Mouse (Mus musculus): ENCODE measurements around the gene Klrk1.
"Not testable (repeated sequence)": the region's sequence is repeated elsewhere in the genome, so short reads cannot be mapped to it uniquely, and the experiment has no call there.

Klrk1 gene

GRCm38 (mm10) chr6:129623735-129624134, at the start of gene Klrk1:
Gene Klrk1 (minus strand): TSS chr6:129623864.
- DNase-seq (ENCODE audit: low spot score in 2 of 2), result no peak

DNA sequence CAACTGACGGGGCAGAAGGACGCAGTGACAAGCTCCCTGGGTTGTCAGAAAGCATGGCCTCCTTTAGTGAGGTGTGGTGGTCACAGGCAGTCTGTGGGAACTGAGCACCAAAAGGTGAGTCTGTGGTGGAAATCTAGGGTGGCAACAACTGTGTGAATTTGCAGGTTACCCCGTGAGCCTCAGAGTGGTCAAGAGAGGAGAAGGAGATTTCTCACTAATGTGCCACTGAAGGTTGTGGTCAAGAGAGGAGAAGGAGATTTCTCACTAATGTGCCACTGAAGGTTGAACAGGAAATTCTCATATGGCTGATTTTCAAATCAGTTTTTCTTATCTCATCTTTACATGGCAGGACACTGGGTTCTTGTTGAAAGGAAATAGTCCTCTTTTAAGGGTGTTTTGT, 37.6 kb upstream of the Klrk1 start:
- not testable (repeated sequence) for DNase-seq (ENCODE audit: low spot score in 2 of 2)

GRCm38 (mm10) chr6:129660589-129660988, 36.9 kb upstream of the Klrk1 start, which contains the start of gene Klrc2:
Gene Klrc2 (minus strand): TSS chr6:129660689.
- not testable (repeated sequence) for DNase-seq (ENCODE audit: low spot score in 2 of 2)

DNA sequence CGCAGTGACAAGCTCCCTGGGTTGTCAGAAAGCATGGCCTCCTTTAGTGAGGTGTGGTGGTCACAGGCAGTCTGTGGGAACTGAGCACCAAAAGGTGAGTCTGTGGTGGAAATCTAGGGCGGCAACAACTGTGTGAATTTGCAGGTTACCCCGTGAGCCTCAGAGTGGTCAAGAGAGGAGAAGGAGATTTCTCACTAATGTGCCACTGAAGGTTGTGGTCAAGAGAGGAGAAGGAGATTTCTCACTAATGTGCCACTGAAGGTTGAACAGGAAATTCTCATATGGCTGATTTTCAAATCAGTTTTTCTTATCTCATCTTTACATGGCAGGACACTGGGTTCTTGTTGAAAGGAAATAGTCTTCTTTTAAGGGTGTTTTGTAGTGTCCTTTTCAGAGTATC, 20.4 kb upstream of the Klrk1 start:
- not testable (repeated sequence) for DNase-seq (ENCODE audit: low spot score in 2 of 2)

DNA sequence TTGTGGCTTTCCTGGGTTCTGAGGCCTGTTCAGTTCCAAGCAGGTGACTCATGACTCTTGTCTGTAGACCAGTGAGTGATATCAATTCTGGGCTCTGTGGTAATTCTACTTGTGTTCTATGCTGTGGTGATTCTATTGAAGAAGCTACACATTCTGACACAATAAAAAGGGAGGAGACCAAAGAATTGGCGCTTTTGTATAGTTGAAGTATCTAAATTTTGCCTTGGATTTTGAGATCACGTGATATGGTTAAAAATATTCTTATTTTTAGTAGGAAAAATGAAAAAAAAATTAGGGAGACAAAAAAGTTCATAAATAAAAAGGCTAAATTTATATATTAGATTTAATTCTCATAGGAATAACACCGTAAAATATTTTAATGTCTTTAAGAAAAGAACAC, 19.6 kb upstream of the Klrk1 start, which contains the start of gene Klrc3:
Gene Klrc3 (minus strand): TSS at position 101 of the 400 bp plus-strand sequence.
- DNase-seq (ENCODE audit: low spot score in 2 of 2), result not testable (repeated sequence)

DNA sequence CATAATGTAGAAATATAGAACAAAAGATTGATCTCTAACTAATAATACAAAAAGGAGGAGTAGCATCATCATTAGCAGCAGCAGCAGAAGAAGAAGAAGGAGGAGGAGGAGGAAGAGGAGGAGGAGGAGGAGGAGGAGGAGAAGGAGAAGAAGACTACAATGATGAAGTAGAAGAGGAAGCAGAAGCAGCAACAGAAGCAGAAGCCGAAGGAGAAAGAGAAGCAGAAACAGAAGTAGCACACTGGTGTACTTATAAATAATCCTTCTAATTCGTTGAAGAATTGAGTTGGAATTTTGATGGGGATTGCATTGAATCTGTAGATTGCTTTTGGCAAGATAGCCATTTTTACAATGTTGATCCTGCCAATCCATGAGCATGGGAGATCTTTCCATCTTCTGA, 7.4 kb upstream of the Klrk1 start:
- DNase-seq (ENCODE audit: low spot score in 2 of 2), result not testable (repeated sequence)

DNA sequence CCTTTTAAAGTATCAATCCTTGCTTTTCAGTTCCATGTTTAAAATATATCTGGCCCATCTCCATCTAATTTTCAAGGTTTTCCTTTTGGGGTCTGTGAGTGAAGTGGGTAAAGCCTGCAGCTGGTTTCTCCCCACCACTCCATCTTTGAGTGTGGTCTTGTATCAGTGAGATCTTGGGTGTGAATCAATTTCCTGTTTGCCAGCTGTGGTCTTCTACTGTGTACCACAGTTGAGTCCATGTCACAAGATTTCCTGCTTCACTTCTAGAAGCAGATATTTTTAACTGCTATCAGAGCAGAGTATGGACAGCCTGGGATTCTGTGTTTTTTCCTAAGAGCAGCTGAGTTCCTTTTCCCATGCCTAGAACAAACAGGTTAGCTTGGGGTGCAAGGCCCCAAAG, 15.3 kb downstream of the Klrk1 start:
- no peak for DNase-seq (ENCODE audit: low spot score in 2 of 2)

DNA sequence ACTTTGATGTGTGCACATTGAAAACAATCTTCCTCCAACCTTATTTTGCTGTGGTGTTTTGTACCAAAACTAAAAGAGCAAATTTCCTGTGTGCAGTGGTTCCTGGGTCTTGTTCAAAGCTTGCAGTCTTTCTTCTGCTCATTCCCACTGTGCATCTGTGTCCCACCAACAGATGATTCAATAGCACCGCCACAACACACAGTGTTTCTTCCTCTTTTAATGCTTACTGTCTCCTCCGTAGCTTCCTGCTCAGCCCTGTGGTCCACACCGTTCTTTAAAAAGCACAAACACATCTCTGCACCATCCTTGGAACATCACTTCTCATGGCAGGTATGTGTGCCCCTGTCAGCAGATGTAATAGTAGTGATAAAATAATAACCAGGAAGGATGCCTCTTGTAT, 32.2 kb downstream of the Klrk1 start, which contains the start of gene Klrd1:
Gene Klrd1 (plus strand): TSS at position 275 of the 400 bp plus-strand sequence.
- DNase-seq (ENCODE audit: low spot score in 2 of 2), result no peak

DNA sequence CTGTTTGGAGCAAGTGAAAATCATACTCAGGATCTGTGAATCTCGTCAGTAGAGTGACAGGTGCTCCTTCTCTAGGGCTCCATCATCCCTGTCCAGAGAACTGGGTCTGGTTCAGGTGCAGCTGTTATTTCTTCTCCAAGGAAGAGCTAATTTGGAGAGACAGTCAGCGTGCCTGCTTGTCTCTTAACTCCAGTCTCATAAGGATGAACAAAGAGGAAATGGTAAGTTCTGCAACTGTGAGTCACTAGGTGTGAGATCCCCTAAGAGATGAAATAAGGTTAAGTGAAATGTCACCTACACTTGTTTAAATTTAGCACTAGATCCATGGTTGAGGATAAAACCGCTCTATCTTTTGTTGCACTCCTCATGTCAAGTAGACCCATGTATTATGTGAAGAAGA, 40.6 kb downstream of the Klrk1 start:
- DNase-seq (ENCODE audit: low spot score in 2 of 2), result no peak

DNA sequence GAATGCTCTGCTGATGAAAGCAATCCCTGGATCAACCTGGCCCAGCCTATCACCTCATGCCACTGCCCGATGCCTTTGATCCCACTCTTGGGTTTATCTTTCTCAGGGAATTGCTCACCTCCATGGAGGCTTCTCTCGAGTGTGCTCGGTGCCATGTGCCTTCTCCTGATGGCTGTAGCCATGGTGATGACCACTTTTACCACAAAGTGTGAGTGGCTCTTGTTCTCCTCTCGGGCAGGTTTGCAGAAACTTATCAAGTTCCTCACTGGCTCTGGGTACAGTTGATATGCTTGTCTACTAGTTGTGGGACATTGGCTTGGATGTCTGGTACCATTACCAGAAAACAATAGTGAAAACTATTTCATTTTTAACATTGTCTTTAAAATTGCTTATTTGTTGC, 41.8 kb downstream of the Klrk1 start:
- DNase-seq (ENCODE audit: low spot score in 2 of 2), result no peak

DNA sequence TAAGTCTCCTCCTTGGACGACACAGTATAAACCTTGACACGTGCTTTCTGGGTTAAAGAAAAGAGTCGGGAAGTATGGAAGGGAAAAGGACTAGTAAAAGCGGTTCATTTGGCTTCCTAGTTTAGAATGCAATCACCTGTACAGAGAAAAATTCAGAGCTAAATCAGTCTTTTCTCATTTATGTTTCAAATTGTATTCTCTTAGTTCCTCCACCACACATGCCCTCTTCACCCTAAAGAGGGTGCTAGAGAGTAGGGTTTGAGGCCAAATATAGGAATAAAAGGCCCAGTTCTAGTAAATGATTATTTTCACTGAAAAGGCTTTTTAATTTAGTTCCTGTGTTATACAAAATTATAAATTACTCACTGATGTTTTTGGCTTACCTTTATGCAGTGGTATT, 42.4 kb downstream of the Klrk1 start:
- DNase-seq (ENCODE audit: low spot score in 2 of 2), result no peak

GRCm38 (mm10) chr6:129577605-129578004, 46.1 kb downstream of the Klrk1 start, which contains the start of gene Klre1:
Gene Klre1 (plus strand): TSS chr6:129577905.
- DNase-seq (ENCODE audit: low spot score in 2 of 2), result no peak

DNA sequence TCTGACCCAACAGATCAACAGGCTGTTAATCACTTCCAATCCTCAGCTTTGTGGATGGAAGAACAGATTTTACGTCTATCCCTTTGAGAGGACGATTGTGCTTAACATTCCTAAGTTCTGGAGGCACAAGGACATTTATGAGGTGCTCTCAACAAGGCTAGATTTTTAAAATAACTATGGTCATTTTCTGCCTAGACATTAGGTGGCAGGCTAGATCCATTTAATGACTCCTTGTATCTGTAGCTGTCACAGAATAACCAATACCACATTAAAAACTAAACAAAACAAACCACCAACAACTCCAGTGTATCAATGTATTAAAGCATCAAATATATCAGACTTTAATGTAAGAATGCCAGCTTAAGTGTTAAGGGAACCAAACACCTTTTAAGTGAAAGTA, 48.3 kb downstream of the Klrk1 start:
- peak in 1 of 2 experiments; percentile 11 for DNase-seq (ENCODE audit: low spot score in 2 of 2)

DNA sequence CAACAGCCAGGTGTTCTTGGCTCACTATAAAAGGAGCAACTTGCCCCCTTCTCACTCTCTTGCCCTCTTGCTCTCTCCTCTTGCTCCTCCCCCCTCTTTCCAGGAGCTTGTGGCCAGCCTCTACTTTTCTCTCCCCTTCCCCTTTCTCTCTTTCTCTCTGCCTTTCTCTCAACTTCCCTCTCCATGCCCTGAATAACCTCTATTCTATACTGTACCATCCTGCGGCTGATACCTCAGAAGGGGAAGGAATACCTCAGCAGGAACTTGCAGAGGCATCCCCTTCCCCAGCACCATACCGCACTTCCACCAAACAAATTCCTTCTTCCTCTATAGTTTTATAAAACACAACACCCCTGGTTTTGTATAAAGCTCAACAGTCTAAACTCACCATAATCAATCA, 58.4 kb downstream of the Klrk1 start:
- no peak for DNase-seq (ENCODE audit: low spot score in 2 of 2)

Data from left cerebral cortex, adult 9 months (tissue).